Mouse (Mus musculus): ENCODE results near the gene Zmynd10.

The Zmynd10 gene

DNA sequence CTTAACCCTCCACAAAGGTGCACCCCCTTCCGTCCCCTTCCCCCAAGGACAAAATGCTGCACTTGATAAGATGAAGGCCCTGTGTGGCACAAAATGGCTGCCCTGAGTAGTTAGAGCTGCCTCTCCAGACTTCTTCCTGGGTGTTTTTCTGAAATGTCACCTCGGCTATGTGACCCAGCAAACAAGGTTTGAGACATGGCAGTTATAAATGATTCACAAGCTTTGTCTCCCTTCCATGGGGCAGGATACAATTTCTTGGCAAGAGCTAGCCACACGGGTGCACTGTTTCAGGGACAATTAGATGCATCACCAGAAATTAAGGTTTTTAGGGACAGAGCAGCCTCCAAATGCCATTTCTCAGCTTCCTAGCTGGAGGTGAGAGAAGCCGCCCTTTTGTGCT, 6.7 kb upstream of the Zmynd10 start:
- DNase-seq (ENCODE audit: low read depth, low spot score) = no peak

- no peak for DNase-seq (ENCODE audit: low read depth, low spot score)
These were observed 6.1 kb upstream of the Zmynd10 start for GRCm38 (mm10) chr9:107541005-107541404.

DNA sequence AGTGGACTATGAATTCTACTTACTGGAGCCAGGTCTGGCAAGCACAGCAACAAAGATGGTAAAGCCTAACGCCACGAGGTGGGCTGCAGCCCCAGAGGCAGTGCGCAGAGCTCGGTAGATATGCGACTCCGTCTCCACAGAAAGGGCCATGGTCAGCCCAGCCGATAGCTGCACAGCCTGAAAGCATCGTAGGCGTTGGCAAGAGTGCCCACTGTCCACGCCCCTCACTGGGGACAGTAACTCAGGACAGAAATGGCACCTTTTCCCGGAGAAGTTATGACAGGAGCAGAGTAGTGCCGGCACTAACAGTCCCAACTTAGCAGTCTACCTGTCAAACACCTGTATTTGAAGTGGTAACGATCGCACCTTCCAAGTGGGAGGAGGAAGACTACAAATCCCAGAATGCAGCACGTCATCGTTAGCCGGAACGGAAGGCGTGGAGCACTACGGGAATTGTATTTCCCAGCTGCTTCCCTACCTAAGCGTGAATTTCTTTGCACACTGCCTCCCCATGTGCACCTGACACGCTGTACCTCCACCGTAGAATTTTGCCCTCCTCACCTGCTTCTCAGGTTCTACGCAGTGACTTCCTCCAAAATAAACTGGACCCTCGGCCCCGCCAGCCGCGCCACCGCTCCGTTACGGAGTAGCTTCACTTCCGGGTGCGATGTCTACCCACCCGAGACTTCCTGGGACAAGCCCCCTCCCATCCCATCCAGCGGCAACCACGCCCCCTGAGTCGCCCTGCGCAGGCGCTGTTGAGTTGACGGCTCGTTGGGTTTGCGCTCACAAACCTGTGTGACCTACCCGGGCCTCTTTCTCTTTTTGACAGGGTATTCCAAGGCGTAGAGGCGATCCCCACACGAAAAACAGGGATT, 5.4 kb upstream of the Zmynd10 start, which contains the start of the genes Cyb561d2 and Nprl2:
Gene Cyb561d2, minus strand, starts transcription at position 720 of the 878 bp plus-strand sequence.
Gene Nprl2, plus strand, starts transcription at position 753 of the 878 bp plus-strand sequence.
- peak; percentile 83 for DNase-seq (ENCODE audit: low read depth, low spot score)

DNA sequence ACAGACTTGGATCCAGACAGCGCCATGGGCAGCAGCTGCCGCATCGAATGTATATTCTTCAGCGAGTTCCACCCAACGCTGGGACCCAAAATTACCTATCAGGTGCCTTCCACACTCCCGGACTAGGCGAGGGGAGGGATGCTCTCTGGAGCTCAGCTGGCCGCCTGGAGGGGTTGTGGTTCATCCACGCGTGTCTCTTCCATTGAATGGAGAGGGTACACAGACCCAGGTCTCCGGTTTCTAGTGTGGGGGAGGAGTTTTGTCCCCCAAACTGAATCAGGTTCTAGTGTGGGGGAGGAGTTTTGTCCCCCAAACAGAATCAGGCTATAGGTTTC, 4.8 kb upstream of the Zmynd10 start:
- no peak for DNase-seq (ENCODE audit: low read depth, low spot score)

GRCm38 (mm10) chr9:107542721-107543120, 4.4 kb upstream of the Zmynd10 start:
- no peak for DNase-seq (ENCODE audit: low read depth, low spot score)

- no peak for DNase-seq (ENCODE audit: low read depth, low spot score)
These were observed 3.8 kb upstream of the Zmynd10 start for GRCm38 (mm10) chr9:107543299-107543698.

DNA sequence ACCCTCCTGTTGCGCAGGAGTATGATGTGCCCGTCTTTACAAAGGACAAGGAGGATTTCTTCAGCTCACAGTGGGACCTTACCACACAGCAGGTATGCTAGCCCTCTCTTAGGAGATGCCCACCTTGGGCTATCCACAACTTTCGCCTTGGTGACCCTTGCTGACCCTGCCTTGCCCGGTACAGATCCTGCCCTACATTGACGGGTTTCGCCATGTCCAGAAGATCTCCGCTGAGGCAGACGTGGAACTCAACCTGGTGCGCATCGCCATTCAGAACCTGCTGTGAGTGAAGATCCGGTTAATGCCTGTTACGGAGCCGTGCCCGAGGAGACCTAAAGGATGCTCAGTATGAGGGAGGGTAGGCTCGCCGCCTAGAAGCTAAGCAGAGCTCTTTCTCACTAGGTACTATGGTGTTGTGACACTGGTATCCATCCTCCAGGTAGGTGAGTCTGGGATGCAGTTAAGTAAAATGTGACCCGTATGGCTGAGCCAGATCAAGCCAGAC, 2.9 kb upstream of the Zmynd10 start:
- no peak for DNase-seq (ENCODE audit: low read depth, low spot score)

DNA sequence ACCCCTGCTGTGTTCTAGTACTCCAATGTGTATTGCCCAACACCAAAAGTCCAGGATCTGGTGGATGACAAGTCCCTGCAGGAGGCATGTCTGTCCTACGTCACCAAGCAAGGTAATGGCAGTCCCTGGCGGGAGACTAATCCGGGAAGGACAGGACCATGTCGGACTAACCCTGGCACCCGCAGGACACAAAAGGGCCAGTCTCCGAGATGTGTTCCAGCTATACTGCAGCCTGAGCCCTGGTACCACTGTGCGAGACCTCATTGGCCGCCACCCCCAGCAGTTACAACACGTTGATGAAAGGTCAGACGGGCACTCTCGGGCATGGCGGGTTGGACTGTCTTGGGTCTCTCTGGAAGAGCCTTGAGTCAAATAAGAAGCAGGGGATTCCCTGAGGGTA, 2.4 kb upstream of the Zmynd10 start:
- no peak for DNase-seq (ENCODE audit: low read depth, low spot score)

DNA sequence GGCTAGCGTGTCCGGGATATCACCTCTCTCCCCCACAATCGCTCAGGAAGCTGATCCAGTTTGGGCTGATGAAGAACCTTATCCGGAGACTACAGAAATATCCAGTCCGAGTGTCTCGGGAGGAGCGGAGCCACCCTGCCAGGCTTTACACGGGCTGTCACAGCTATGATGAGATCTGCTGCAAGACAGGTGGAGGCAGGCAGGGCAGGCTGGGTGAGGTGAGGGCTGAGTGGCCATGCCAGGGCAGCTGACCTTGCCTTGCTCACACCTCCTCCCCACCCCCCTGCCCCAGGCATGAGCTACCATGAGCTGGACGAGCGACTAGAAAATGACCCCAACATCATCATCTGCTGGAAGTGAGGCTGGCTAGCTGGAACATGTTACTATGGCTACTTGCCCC, 1.9 kb upstream of the Zmynd10 start:
- no peak for DNase-seq (ENCODE audit: low read depth, low spot score)

- DNase-seq (ENCODE audit: low read depth, low spot score) = no peak
These were observed 1.5 kb upstream of the Zmynd10 start for GRCm38 (mm10) chr9:107545602-107546001.

DNA sequence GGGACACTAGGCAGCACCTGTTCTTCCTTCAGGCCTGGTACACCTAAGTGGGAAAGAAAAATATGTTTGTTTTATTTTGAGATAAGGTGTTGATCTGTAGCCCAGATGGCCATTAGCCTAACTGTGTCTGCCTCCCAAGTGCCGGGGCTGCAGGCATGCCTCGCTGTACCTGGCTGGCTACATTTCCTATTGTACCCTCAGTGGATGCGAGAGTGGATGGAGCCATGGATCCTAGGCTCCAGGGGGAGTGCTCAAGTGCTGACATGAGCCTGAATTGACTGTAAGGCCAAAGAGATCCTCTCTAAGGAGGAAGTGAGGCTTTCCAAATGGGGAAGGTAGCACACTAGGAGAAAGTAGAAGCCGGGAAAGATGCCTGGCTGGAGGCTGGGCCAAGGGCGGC, 859 bp downstream of the Zmynd10 start:
- no peak for DNase-seq (ENCODE audit: low read depth, low spot score)

- DNase-seq (ENCODE audit: low read depth, low spot score) = no peak
These were observed 1.7 kb downstream of the Zmynd10 start for GRCm38 (mm10) chr9:107548820-107549219.

DNA sequence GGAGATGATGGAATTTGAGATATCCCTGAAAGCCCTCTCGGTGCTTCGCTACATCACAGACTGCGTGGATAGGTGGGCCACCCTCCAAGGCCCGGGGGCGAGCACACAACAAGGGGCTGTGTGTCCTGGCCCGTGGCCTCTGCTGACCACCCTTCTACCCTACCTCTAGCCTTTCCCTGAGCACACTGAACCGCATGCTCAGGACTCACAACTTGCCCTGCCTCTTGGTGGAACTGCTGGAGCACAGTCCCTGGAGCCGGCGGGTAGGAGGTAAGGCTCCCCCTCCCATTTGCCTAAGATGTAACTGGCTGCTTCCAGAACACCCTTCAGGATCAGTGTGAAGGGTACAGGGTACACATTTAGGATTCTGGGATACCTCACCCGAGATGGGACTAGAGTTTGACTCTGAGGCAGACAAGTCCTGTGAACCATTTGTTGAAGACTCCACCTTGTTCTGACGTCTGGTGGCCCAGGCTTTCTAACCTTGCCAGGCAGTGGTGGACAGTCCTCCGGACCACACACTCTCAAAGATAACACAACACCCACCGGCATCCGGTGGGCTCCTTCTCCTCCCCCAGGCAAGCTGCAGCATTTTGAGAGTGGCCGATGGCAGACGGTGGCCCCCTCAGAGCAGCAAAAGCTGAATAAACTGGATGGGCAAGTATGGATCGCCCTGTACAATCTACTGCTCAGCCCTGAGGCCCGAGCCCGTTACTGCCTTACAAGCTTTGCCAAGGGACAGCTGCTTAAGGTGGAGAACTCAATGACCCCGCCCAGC, 2.4 kb downstream of the Zmynd10 start:
- DNase-seq (ENCODE audit: low read depth, low spot score) = no peak

- DNase-seq (ENCODE audit: low read depth, low spot score) = no peak
These were observed 3.5 kb downstream of the Zmynd10 start for GRCm38 (mm10) chr9:107550491-107551116.

DNA sequence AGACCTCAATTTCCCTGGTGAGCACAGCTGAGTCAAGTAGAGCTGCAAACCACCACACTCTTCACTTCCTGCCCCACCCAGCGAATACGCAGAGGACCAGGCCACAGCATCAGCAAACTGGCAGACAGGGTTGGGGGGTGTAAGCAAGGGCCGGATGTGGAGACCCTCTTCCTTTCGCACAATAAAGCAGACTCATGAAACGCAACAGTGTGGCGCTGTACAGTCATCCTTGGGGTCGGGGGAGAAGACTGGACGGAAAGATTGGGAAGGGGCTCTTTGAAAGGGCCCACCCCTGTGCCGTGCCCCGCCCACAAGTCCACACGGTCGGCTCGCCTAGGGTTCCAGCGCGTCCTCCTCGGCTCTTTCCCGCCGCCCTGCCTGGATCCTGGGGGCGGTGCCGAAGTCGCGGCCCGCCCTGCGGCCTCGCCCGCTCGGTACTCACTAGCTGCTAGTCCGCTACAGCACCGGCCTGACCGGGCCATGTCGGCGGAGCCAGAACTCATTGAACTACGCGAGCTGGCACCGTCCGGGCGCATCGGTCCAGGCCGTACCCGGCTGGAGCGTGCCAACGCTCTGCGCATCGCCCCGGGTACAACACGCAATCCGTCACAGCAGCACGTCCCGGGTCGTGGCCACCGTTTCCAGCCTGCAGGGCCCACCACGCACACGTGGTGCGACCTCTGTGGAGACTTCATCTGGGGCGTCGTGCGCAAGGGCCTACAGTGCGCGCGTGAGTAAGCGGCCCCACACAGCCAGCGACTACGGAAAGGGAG, 4.2 kb downstream of the Zmynd10 start, which contains the start of gene Rassf1:
Gene Rassf1, plus strand, starts transcription at position 439 of the 773 bp plus-strand sequence.
- no peak for DNase-seq (ENCODE audit: low read depth, low spot score)

DNA sequence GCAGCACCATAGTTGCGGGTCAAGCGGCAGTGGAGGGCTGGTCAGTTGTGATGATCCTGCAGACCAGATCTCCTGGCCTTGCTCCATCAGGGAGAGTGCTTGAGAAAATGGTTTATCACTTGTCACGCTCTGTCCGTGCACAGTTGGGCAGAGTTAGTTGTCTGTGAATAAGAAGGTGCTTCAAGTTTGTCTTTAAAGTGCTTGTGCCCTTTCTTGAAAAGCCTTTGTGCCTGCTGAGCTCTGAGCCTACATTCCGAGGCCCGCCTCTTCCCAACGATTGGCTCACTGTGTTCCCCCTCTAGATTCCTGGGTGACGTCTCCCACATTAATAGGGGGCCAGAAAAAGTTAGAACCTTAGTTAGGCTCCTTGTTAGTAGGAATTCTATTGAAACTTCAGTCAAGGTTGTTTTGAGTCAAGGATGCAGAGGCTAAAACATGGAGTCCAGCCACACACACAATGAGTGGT, 4.8 kb downstream of the Zmynd10 start:
- DNase-seq (ENCODE audit: low read depth, low spot score) = no peak

- DNase-seq (ENCODE audit: low read depth, low spot score) = no peak
These were observed 5.7 kb downstream of the Zmynd10 start for GRCm38 (mm10) chr9:107552690-107553393.

GRCm38 (mm10) chr9:107553541-107554318, 6.6 kb downstream of the Zmynd10 start:
- DNase-seq (ENCODE audit: low read depth, low spot score) = no peak

DNA sequence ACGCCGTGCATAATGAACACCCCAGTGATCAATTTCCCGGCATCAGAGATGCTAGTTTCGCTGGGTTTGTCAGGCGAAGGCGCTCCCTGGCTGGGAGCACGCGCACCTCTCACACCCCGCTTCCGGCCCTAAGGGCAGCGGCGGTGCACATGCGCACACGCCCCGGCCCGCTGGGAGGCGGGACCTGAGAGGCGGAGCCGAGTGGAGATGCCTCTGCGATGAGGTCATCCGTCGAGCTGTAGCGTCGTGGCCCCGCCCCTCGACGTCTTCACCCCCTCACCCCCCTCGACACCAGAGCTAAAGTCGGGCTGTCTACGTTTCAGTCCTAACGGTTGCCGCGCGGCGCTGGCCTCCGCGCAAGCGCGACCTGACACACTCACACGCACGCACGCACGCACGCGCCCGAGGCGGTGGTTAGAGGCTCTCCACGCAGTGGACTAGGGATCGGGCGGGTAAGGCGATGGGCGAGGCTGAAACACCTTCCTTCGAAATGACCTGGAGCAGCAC, 7.3 kb downstream of the Zmynd10 start:
- DNase-seq (ENCODE audit: low read depth, low spot score) = peak; percentile 96

All from retina, adult 2 months (tissue).